Comparison of ENCODE assay signal across 23 mouse cellular contexts in the genomic region with DNA sequence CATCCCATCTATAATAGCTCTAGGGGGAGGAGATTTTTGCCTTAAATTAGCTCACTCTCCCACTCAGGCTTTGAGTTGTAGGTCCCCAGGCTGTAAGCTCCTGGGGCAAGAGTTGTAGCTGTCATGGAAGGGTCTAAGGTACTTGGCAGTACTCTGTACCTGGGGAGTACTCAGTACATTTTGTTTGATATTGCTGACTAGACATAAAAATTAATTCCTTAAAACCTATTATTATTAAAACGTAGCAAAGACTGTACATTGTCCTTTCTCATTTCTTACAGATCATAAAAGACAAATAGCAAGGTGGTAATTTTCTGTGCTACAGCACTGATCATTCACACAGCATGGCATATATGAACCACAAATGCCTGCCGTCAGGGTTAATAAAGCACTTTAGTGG.
"Had no signal": no experiment of that assay in that cellular context is flagged by ENCODE, and none has a peak within 500 bp of the region (broad histone marks: within the 10 kb centered on the region; RNA-seq: fewer than 3 reads in every experiment).

No protein-coding gene starts in this region.

- H3K4me1 ChIP-seq: heart, embryonic 15.5 days; hindbrain, embryonic 13.5 days; hindbrain, embryonic 15.5 days; kidney, embryonic 15.5 days; limb, embryonic 13.5 days; limb, embryonic 15.5 days; liver, embryonic 12.5 days had no signal

- H3K27ac ChIP-seq: heart, embryonic 13.5 days; heart, embryonic 15.5 days; hindbrain, embryonic 13.5 days; hindbrain, embryonic 15.5 days; hindbrain, postnatal 0 days; kidney, embryonic 15.5 days; kidney, postnatal 0 days; layer of hippocampus, adult 2 months; left cerebral cortex, adult 2 months; limb, embryonic 13.5 days; limb, embryonic 15.5 days; liver, embryonic 12.5 days; liver, embryonic 14.5 days had no signal

- H3K4me3 ChIP-seq: heart, embryonic 13.5 days; heart, embryonic 15.5 days; hindbrain, embryonic 13.5 days; hindbrain, embryonic 15.5 days; kidney, embryonic 15.5 days; layer of hippocampus, adult 2 months; left cerebral cortex, adult 2 months; limb, embryonic 13.5 days; limb, embryonic 15.5 days; liver, embryonic 12.5 days had no signal

- H3K9me3 ChIP-seq: heart, embryonic 13.5 days; heart, embryonic 15.5 days; hindbrain, embryonic 13.5 days; hindbrain, embryonic 15.5 days; kidney, embryonic 15.5 days; limb, embryonic 15.5 days had no signal

- DNase-seq: gastrocnemius, postnatal 14 days; gastrocnemius, postnatal 36 days; heart, adult 18-20 months; heart, postnatal 14 days; heart, postnatal 36 days; kidney, adult 11 months; kidney, adult 2 months; kidney, adult 9 months; kidney, postnatal 14 days; kidney, postnatal 36 days had no signal

- H3K9ac ChIP-seq: heart, embryonic 13.5 days; heart, embryonic 15.5 days; hindbrain, embryonic 13.5 days; hindbrain, embryonic 15.5 days; kidney, embryonic 15.5 days; limb, embryonic 13.5 days; limb, embryonic 15.5 days; liver, embryonic 12.5 days; liver, embryonic 14.5 days had no signal

- H3K27me3 ChIP-seq: heart, embryonic 13.5 days; heart, embryonic 15.5 days; hindbrain, embryonic 13.5 days; hindbrain, embryonic 15.5 days; kidney, embryonic 15.5 days; limb, embryonic 13.5 days; limb, embryonic 15.5 days; liver, embryonic 12.5 days had no signal
